Mouse (Mus musculus): ENCODE measurements around the gene D3Ertd254e. TPM values are rescaled to one million over a fixed set of nuclear protein-coding genes. Genes with fewer than 3 reads are reported as not detected.

Gene D3Ertd254e
- polyA plus RNA-seq, 1 experiment from 2014 or later = 11.8 TPM

Other genes with a start within 250 kb of the D3Ertd254e start
- gene Dcun1d1, start 213.6 kb upstream of the D3Ertd254e start, polyA plus RNA-seq (2016; fragmentation: Nextera tagmentation; extraction: Ambion mirVana) = 95.3 and 95.4 TPM in 2 replicates
- gene Mccc1, start 150.3 kb upstream of the D3Ertd254e start, polyA plus RNA-seq (2016; fragmentation: Nextera tagmentation; extraction: Ambion mirVana) = 33.2 and 38.2 TPM in 2 replicates
- not detected in 2 replicates for gene Ccdc144b, start 97.5 kb upstream of the D3Ertd254e start, polyA plus RNA-seq (2016; fragmentation: Nextera tagmentation; extraction: Ambion mirVana)
- 88.7 and 91.0 TPM in 2 replicates for gene Acad9, start 85.0 kb upstream of the D3Ertd254e start, polyA plus RNA-seq (2016; fragmentation: Nextera tagmentation; extraction: Ambion mirVana)
- 0.21 and 0.22 TPM in 2 replicates for gene Qrfpr, start 71.3 kb downstream of the D3Ertd254e start, polyA plus RNA-seq (2016; fragmentation: Nextera tagmentation; extraction: Ambion mirVana)

Data from hindbrain, embryonic 12.5 days (tissue).